Mouse (Mus musculus) urinary bladder, postnatal 4 days (tissue): Measurements from ENCODE around the gene Pgpep1.

Experiments used
- DNase-seq, 2 experiments: peaks; one replicate each; pipeline ENCODE4 v3.0.0; 2021 to 2022; ENCODE audit warnings: low spot score in 2 of 2

The Pgpep1 gene

GRCm38 (mm10) chr8:70689892-70690390 lies 29.8 kb upstream of the Pgpep1 start:
- DNase-seq, result no peak

GRCm38 (mm10) chr8:70688136-70688535 lies 27.9 kb upstream of the Pgpep1 start:
- no peak for DNase-seq

GRCm38 (mm10) chr8:70687576-70687975 lies 27.4 kb upstream of the Pgpep1 start:
- peak; percentile 74 to 75 for DNase-seq

- no peak for DNase-seq
Measured at GRCm38 (mm10) chr8:70684291-70684690, 24.1 kb upstream of the Pgpep1 start.

GRCm38 (mm10) chr8:70682692-70683091 lies 22.5 kb upstream of the Pgpep1 start:
- no peak for DNase-seq

GRCm38 (mm10) chr8:70682193-70682592 lies 22.0 kb upstream of the Pgpep1 start:
- DNase-seq, result peak; percentile 67 to 79

- DNase-seq, result no peak
Measured at GRCm38 (mm10) chr8:70681410-70681809, 21.2 kb upstream of the Pgpep1 start.

GRCm38 (mm10) chr8:70680039-70680438 lies 19.9 kb upstream of the Pgpep1 start:
- no peak for DNase-seq

GRCm38 (mm10) chr8:70679404-70679803 lies 19.2 kb upstream of the Pgpep1 start:
- no peak for DNase-seq

GRCm38 (mm10) chr8:70678679-70679078 lies 18.5 kb upstream of the Pgpep1 start:
- no peak for DNase-seq

- no peak for DNase-seq
Measured at GRCm38 (mm10) chr8:70677451-70678080, 17.4 kb upstream of the Pgpep1 start.

- DNase-seq, result no peak
Measured at GRCm38 (mm10) chr8:70675336-70675735, 15.1 kb upstream of the Pgpep1 start.

GRCm38 (mm10) chr8:70674716-70675115 lies 14.5 kb upstream of the Pgpep1 start:
- no peak for DNase-seq

- DNase-seq, result no peak
Measured at GRCm38 (mm10) chr8:70674109-70674508, 13.9 kb upstream of the Pgpep1 start.

GRCm38 (mm10) chr8:70673079-70673856 lies 13.1 kb upstream of the Pgpep1 start, which contains the start of gene Lsm4:
Lsm4 (plus strand) TSS chr8:70673248.
- peak; percentile 94 to 96 for DNase-seq

GRCm38 (mm10) chr8:70672325-70673078 lies 12.3 kb upstream of the Pgpep1 start:
- DNase-seq, result no peak

GRCm38 (mm10) chr8:70671615-70672324 lies 11.6 kb upstream of the Pgpep1 start:
- peak in 1 of 2 experiments; percentile 64 for DNase-seq

- DNase-seq, result no peak
Measured at GRCm38 (mm10) chr8:70667071-70667470, 6.9 kb upstream of the Pgpep1 start.

- DNase-seq, result no peak
Measured at GRCm38 (mm10) chr8:70665599-70665998, 5.4 kb upstream of the Pgpep1 start.

GRCm38 (mm10) chr8:70664631-70665030 lies 4.4 kb upstream of the Pgpep1 start:
- no peak for DNase-seq

GRCm38 (mm10) chr8:70663691-70664090 lies 3.5 kb upstream of the Pgpep1 start:
- no peak for DNase-seq
